Mouse (Mus musculus) thymus, adult 2 months (tissue): Measurements from ENCODE around the gene Pdlim7. TPM values are rescaled to one million over a fixed set of nuclear protein-coding genes. Genes with fewer than 3 reads are reported as not detected.

Experiments
- DNase-seq: peaks from one replicate; pipeline ENCODE4 v3.0.0; 2021
- H3K27ac ChIP-seq: fragments of 200-500 bp; 2 replicates; pipeline ENCODE4 v1.5.1; 2012; ENCODE audit warnings: low read length, control low read depth; ENCODE audit not compliant: control insufficient read depth, insufficient read depth
- H3K27me3 ChIP-seq: fragments of 200-500 bp; 2 replicates; pipeline ENCODE4 v1.6.1; 2012; ENCODE audit warnings: mild to moderate bottlenecking, low read length, moderate library complexity, mixed read lengths; ENCODE audit not compliant: control insufficient read depth, insufficient read depth
- H3K36me3 ChIP-seq: fragments of 200-500 bp; 2 replicates; pipeline ENCODE4 v1.6.1; 2012; ENCODE audit warnings: mild to moderate bottlenecking, low read length, moderate library complexity; ENCODE audit not compliant: control insufficient read depth, insufficient read depth
- H3K4me1 ChIP-seq: fragments of 200-500 bp; replicated peaks from 2 replicates; pipeline ENCODE4 v1.6.1; 2012; ENCODE audit warnings: low read length; ENCODE audit not compliant: control insufficient read depth, insufficient read depth
- H3K4me3 ChIP-seq: fragments of 200-500 bp; 2 replicates; pipeline ENCODE4 v1.5.1; 2012; ENCODE audit warnings: mild to moderate bottlenecking, low read length, control low read depth, moderate library complexity; ENCODE audit not compliant: control insufficient read depth, insufficient read depth
- CTCF ChIP-seq: fragments of 200-500 bp; IDR thresholded peaks from 2 replicates; pipeline ENCODE4 v1.5.1; 2012; ENCODE audit warnings: mild to moderate bottlenecking, control low read depth, low read length, moderate library complexity, borderline replicate concordance; ENCODE audit not compliant: control insufficient read depth, poor library complexity, insufficient read depth; ENCODE audit errors: extremely low read depth
- POLR2A ChIP-seq: fragments of 200-500 bp; IDR thresholded peaks from 2 replicates; pipeline ENCODE4 v1.6.1; 2012; ENCODE audit warnings: mild to moderate bottlenecking, low read length, control low read depth, moderate library complexity; ENCODE audit not compliant: control insufficient read depth, poor library complexity, insufficient read depth; ENCODE audit errors: extremely low read depth
- WGBS: fragments of 180-500 bp; shearing (Covaris S2); methylation state at CpG from one replicate; pipeline ENCODE4 v1.1.7; 2018; 5-methylcytosine and 5-hydroxymethylcytosine counted together
- polyA plus RNA-seq: library from polyadenylated mRNA; depleted of rRNA; stranded (reverse); fragments of >200 nt; gene quantifications from 2 replicates; pipeline ENCODE4 v1.2.3, GENCODE M21; 2012

The Pdlim7 gene
- polyA plus RNA-seq, 1 experiment, result 29.5 TPM

- no peak for TF ChIP-seq CTCF
- TF ChIP-seq POLR2A, result no peak
- DNase-seq, result no peak
- no peaks in the 10 kb centered on the region for H3K4me1 ChIP-seq
- 99% methylated on average over 8 of the region's 8 CpGs for WGBS
- H3K36me3 ChIP-seq, result peaks cover 62% of the 10 kb centered on the region
- no peak overlapping the region for H3K27ac ChIP-seq
- H3K4me3 ChIP-seq, result no peak overlapping the region
- H3K27me3 ChIP-seq, result no peaks in the 10 kb centered on the region
Measured at GRCm38 (mm10) chr13:55543447-55543846, 30.0 kb upstream of the Pdlim7 start.

DNA sequence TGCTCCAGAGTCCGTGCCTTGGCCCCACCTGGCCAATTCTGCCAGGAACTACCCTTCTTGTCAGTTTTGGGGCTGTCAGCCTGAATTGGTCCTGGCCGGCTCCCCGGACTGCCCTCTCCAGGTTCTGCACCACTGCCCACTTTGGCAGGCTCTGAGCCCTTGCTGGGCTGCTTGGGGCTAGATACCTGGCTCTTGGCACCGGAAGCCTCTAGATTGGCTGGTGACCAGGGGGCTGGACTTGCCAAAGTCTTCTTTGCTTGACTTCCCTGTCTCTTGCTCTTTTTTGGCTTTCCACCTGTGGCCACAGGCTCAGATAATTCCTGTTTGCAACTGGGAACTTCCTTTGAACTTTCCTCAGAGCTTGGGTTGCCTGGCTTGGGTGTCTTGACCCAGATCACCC is 29.4 kb upstream of the Pdlim7 start:
- no peak overlapping the region for H3K27ac ChIP-seq
- no peak for DNase-seq
- WGBS, result 99% methylated on average over 4 of the region's 4 CpGs
- no peaks in the 10 kb centered on the region for H3K4me1 ChIP-seq
- H3K4me3 ChIP-seq, result no peak overlapping the region
- H3K36me3 ChIP-seq, result peaks cover 57% of the 10 kb centered on the region
- no peaks in the 10 kb centered on the region for H3K27me3 ChIP-seq
- no peak for TF ChIP-seq POLR2A
- TF ChIP-seq CTCF, result no peak

DNA sequence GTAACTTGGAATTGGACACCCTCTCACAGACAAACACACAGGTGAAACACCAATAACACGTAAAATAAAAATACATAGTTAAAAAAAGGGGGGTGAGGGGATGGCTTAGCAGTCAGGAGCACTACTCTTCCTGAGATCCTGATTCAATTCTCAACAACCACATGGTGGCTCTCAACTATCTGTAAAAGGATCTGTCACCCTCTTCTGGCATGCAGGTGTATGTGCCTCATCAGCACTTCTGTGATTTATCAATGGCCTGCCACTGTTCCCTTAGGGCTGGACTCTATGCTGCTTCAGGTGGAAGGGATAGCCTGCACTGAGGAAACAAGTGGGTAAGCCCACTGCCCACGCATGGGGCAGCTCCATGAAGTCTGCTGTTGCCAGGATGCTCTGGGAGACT is 27.5 kb upstream of the Pdlim7 start:
- WGBS, result 97% methylated on average over 2 of the region's 2 CpGs
- Histone ChIP-seq H3K4me1 (0 out of 2 replicates have a peak, but pooled peaks cover 2% of the 10 kb centered on the region), H3K27ac (no peak overlapping the region), H3K27me3 (no peaks in the 10 kb centered on the region), H3K36me3 (peaks cover 49% of the 10 kb centered on the region), H3K4me3 (no peak overlapping the region)
- TF ChIP-seq CTCF, result no peak
- no peak for TF ChIP-seq POLR2A
- peak; percentile 43 for DNase-seq

DNA sequence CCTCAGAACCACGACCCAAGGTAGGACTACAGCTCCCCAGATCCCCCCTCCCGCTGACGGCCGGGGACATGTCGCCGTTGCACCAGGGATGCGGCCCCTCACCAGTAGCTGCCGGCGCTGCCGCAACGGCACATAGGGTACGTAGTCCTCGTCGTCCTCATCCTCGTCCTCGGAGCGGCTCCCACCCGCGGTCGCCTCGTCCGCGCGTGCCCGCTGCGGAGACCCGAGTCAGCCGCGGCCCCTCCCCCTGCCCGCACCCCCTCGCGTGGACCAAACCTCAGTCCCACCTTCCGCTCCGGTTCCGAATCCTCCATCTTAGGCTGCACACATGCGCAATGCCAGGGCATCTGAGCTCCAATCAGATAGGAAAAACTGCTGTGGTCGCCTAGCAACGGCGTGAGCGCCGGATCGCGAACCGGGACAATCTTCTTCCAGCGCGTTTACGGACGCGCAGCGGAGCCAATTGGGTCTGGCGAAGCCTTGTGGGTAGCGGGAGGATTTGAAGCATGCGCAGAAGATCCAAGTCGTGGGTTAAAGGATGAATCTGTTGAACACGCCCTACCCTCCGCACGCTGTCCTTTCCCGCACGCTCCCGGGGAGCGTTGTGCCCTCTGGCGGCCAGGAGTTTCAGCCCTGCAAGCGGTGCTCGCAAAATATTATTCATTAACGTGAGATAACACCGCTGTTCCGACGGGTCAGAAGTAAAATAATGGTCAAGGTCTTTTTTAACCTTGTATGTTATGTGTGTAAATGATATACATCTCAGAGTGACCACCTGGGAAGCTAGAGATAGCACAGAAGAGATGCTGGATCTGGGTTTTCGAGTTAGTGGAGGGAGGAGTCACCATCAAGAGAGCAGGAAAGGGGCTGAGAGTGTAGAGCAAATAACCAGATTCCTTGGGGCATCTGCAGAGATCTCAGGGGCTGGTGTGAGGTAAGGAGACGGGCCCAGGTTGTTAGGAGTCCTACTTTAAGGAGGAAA is 23.0 kb upstream of the Pdlim7 start, which contains the start of gene Ddx41:
Ddx41 (minus strand) TSS at position 465 of the 982 bp plus-strand sequence.
- no peak within 1 kb of the TSS for H3K27ac ChIP-seq
- H3K27me3 ChIP-seq, result no peaks in the 10 kb centered on the region
- H3K36me3 ChIP-seq, result peaks cover 15% of the 10 kb centered on the region
- DNase-seq, result peak; percentile 99
- 2% methylated on average over 70 of the region's 70 CpGs for WGBS
- TF ChIP-seq POLR2A (peak; percentile 70), CTCF (peak; percentile 90)
- peak within 1 kb of the TSS; percentile 70 for H3K4me3 ChIP-seq
- H3K4me1 ChIP-seq, result peaks cover 10% of the 10 kb centered on the region

- no peak overlapping the region for H3K27ac ChIP-seq
- WGBS, result 20% methylated on average over 17 of the region's 17 CpGs
Measured at GRCm38 (mm10) chr13:55535796-55536193, 22.3 kb upstream of the Pdlim7 start.

DNA sequence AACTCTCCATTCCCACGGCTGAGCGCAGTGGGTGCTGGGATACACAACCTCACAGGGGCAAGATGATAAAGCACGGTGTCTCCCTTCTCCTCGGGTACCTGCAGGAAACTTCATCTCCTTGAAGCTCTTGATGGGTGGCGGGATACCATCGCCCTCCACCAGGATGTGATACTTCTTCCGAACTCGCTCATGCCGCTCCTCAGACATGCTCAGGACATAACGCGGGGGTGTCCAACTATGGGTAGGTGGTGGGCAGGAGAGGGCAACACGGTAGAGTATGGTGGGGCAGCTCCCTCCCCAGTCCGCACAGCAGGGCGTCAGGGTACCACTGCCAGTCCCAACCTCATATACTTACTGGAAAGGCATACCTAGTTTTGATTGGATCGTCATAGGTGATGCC is 21.7 kb upstream of the Pdlim7 start:
- no peak overlapping the region for H3K27ac ChIP-seq
- H3K4me1 ChIP-seq, result peaks cover 10% of the 10 kb centered on the region
- no peak for DNase-seq
- no peaks in the 10 kb centered on the region for H3K27me3 ChIP-seq
- WGBS, result 91% methylated on average over 15 of the region's 15 CpGs
- H3K36me3 ChIP-seq, result peaks cover 25% of the 10 kb centered on the region
- no peak overlapping the region for H3K4me3 ChIP-seq
- TF ChIP-seq POLR2A (no peak), CTCF (no peak)

More at GRCm38 (mm10) chr13:55535796-55536193, 22.3 kb upstream of the Pdlim7 start:
- H3K36me3 ChIP-seq, result peaks cover 20% of the 10 kb centered on the region
- H3K4me3 ChIP-seq, result peak overlapping the region; percentile 70
- DNase-seq, result no peak
- H3K27me3 ChIP-seq, result no peaks in the 10 kb centered on the region
- TF ChIP-seq POLR2A (no peak), CTCF (no peak)
- peaks cover 10% of the 10 kb centered on the region for H3K4me1 ChIP-seq
